Mouse (Mus musculus) heart, postnatal 10 days (tissue): ENCODE results near the gene Chga. TPM values are rescaled to one million over a fixed set of nuclear protein-coding genes. Genes with fewer than 3 reads are reported as not detected.

Experiments
- DNase-seq, 2 experiments: peaks; one replicate each; pipeline ENCODE4 v3.0.0; 2021
- intact Hi-C: fragments of 180-260 bp; cut with DNase I; formaldehyde crosslinking; loops from one replicate; pipeline ENCODE4 v1.15.1; 2025
- total RNA-seq, 2 experiments: library from RNA; stranded (reverse); gene quantifications; 2 replicates each; pipeline ENCODE4 v1.2.3; 2021

Gene Chga
- total RNA-seq = not detected

DNA sequence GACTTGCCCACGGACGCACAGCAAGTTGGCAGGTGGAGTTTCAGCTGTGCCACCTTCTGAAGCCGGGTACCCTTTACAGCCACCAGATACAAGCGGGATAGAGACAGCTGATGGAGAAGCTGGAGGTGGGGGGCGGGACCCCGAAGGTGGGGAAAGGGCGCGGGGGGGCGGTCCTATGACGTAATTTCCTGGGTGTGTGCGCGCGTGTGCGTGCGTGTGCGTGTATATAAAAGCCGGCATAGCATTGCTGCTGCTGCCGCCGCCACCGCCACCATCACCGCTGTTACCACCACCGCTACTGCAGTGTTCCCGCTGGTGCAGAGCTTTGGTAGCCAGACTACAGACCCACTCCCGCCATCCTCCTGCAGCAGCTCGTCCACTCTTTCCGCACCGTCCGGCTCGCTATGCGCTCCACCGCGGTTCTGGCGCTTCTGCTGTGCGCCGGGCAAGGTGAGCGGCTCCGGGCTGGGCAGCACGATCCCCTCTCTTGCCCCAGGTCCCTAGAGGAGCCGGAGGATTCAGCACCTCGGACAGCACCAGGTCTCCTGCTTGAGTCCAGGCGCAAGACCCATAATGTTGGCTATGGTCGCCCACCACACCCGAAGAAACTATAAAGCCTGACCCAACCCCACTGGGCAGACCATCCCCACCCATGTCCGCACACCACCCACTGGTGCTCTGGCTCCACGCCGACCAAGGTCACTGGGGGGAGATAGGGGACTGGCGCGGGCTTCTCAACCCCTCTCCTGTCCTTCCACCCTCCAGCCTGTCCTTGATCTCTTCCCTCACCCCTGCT lies at the start of gene Chga:
Chga (plus strand) TSS at position 249 of the 796 bp plus-strand sequence.
- peak; percentile 77 to 87 for DNase-seq
- intact Hi-C loops = no loop called here

DNA sequence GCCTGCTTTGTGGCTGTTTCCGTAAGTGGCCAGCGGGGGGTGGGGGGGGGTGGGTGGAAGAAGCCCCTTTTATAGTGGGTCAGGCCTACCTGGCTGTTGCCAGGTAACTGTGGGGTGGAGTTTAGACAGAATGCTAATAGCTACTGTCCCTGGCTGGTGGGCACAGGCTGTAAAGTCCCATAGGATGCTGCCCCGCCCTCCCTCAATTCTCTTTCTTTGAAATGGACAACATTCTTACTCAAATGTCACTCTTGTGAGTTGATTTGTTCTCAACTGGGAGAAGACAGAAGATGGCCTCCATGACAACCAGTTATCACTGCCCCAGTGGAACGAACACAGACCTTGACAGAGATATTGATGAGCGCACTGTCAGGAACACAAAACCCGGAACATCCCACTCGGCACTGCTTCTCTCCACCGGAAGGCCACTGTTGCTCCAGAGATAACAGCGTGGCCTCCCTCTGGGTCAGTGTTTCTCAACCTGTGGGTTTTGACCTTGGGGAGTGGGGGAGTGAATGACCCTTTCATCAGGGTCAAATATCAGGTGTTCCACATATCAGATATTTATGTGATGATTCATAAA lies 49.5 kb upstream of the Chga start:
- intact Hi-C loops = no loop called here
- no peak for DNase-seq

DNA sequence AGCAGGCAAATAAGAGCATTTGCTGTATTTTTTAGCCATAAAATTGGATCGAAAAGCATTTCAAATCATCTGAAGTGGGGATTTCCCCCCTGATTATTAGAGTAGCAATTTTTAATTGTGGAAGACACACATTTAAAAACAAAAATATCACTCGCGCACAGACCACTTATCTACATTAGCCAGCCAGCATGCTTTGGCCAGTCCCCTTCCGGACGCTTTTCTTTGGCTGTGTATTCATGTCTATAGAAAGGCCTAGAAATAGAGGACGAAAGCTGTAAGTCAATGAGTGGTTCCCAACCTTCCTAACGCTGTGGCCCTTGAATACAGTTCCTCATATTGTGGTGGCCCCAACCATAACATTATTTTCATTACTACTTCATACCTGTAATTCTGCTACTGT lies 48.8 kb upstream of the Chga start:
- intact Hi-C loops = no loop called here
- no peak for DNase-seq

DNA sequence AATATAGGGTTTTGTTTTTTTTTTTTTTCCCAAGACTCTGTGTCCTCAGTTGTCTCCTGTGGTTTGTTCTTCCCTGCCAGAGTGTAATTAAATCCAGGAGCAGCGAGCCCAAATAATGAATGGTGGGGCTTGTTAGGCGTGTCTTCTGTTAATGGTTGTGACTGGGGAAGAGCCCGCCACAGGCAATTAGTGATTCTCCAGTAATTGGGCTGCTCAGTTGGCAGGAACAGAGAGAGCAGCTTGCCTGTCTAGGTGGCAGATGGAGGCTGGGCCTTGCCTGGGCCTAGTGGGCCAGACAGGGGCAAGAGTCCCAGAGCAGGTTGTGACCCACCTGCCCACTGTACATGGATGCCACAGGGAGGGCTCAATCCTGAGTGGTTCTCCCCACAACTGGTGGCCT lies 43.4 kb upstream of the Chga start:
- DNase-seq = no peak

DNA sequence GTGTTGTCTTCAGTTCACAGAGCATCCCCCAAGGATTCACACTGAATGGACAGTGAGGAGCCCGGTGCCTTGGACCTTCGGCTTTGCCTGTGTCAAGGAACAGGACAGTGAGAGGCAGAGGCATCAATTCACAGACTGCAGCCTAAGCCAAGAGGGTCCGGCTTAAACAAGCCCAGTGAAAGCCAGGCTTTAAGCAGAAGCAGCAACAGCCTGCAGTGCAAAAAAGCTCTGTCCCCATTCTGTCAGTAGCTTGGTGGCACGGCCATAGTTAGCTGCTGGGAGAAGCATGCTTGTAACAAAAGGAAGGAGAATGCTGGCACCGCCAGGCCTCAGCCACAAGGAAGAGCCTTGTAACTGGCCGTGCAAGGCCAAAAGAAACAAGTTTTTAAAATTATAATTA lies 40.6 kb upstream of the Chga start:
- intact Hi-C loops = no loop called here
- DNase-seq = no peak

More for the DNA sequence above, 43.4 kb upstream of the Chga start:
- intact Hi-C loops = no loop called here

DNA sequence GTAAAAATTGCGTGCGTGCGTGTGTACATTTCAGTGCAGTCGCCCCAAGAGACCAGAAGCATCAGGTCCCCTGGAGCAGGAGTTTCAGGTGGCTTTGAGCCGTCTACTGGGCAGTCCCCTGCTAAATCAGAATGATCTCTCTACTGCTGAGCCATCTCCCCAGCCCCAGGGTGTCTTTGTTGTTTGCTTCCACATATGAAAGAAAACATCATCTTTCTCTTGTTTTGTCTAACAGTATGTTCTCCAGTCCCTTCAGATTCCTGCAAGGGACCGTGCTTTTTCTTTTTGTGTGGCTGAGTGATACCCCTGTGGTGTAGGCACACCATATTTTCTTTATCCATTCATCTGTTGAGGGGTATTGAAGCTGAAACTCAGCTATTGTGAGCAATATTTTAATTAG lies 40.0 kb upstream of the Chga start:
- intact Hi-C loops = no loop called here
- no peak for DNase-seq

DNA sequence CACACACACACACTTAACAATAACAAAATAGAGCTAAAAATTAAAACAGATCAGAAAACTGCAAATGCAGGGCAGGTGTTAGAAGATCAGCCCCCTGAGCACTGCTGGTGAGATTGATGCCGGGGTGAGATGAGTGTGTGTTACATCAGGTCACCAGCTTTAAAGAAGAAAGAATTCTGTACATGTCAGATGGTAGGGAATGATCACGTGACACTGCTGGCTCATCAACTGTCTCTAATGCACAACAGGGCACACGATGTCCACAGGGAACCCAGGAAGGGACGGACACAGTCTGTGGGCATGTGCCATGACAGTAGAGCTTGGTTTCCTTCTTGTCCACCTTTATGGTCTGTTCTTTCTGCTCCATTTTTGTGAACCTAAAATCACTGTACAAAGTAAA lies 38.6 kb upstream of the Chga start:
- no peak for DNase-seq
- intact Hi-C loops = no loop called here

DNA sequence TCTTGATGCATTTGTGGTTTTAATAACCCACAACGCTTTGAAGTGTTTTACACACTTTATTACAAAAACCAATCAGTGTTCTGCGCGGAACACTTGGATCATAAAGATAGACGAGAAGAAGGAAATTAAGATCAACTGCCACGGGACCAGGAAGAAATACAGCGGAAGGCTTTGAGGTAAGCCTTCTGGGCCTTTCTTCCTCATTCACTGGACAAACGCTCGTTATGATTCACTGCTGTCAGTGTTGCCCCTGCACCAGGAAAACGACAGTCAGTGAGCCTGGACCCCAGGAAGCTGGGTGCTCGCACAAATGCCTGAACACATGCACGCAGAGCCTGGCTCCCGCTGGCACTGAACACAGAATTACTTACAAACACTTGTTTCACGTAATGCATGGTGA lies 37.1 kb upstream of the Chga start:
- DNase-seq = no peak
- intact Hi-C loops = no loop called here

DNA sequence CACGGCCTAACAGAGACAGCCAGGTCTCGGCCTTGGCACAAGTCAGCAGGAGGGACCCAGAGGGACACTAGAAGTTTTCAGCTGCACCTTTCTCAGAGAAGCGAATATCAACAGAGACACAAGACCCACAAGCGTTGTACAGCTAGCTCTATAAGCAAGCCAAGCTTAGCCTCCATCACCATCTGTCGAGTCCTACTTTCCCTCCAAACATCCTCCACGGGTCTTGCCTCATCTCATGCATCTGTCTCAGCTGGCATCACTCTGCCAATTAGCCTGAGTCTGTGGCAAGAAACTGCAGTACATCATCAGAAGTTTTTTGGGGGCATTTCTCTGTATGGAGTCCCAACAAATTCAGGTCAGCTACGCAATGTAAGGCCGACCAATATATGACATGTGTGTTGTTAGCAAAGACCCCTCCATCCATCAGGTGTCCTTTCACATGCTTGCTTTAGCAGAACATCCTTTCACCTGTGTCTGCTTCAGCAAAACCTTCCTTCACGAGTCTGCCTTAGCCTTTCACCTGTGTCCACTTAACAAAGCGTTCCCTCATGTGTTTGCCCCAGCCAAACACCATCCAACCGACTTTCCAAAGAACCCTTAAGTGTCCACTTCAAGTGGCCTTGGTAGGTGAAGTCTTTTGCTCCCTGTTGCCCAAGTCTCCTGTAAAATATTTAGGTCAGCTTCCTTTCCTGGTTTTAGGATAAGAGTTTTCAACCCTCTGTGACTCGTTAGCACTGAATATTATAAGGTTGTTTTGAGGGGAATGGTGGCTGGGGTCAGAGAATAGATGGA lies 34.6 kb upstream of the Chga start:
- no peak for DNase-seq
- intact Hi-C loops = loop anchor here (5.0 kb wide), 2 partner anchors 187 to 212 kb away; no protein-coding TSS in a partner anchor

DNA sequence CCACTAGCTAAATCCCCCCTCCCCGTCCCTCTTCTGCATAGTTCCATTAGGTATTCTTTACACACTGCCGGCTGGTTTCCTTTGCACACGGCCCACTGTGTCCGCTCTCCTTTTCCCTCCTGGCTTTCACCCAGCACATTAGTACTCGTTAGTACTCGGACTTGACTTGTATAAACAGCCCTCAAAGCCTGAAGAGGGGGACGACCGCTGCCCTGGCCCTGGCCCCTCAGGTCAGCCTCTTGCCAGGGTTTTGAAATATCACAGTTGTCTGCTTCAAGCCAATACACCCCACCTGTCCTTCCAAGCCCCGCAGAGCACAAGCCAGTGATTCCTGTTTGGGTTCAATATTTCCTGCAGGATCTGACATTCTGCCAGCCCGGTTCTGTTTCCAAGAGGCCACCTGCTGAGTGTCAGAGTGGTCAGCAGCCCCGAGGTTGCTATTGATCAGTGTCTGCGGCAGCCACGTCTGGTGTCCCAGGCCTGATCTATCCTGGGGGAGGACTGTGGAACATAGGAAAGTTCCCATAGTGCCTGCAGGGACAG lies 32.9 kb upstream of the Chga start:
- DNase-seq = peak; percentile 20 to 31
- intact Hi-C loops = loop anchor here (5.0 kb wide), 2 partner anchors 185 to 210 kb away; no protein-coding TSS in a partner anchor

DNA sequence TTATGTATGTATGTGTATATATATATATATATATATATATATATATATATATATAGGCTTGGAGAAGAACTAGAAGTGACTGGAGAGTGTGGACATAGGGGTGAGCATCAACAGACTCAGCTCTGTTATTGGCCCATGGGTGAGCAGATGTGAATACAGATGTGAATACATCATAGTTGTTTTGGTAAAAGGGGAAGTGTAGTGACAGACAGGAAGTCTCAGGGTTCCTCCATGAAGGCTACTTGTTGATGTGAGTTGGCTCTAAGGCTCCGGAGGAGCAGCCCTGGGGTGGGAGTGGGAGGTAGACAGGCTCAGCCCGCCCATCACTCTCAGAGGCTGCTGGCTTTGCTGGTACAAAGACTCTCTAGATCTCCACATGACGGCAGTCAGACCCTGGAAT lies 30.6 kb upstream of the Chga start:
- no peak for DNase-seq
- intact Hi-C loops = loop anchor here (5.0 kb wide), 2 partner anchors 183 to 208 kb away; no protein-coding TSS in a partner anchor

DNA sequence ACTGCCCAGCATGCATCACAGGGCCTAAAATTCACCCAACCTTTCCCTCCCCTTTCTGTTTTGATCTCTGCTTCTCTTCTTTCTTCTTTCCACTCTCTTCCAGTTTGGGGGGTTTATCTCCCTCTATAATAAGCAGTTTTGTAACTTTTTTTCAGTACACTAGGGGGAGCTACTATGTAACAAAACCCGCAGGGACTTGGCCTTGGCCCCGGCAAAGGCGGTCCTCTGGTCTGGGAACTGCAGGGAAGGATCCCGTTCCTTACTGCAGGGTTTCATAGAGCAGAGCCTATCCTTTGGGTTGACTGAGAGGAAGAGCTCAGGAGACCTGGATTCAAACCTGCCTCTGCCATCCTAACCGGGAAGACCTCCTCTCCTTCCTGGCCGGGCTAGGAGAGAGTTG lies 30.0 kb upstream of the Chga start:
- intact Hi-C loops = loop anchor here (5.0 kb wide), 2 partner anchors 183 to 208 kb away; no protein-coding TSS in a partner anchor
- DNase-seq = peak; percentile 30 to 57

DNA sequence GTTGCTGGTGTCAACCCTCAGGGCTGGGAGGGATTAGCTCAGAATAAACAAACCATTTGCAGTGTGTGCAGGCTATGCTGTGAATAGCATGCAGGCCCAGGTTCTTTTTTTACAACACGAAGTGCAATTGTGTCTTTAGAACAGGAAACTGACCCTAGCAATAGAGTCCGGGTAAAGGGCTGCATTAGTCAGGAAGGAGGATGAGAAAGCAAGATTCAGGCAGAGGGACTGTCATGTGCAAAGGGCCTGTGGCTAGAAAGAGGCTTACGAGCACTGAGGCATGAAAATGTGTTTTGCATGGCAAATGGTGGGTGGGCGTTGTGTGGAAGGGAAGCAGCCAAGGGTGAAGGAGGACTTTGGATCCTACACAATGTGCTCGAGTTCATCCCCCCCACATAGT lies 26.8 kb upstream of the Chga start:
- intact Hi-C loops = no loop called here

DNA sequence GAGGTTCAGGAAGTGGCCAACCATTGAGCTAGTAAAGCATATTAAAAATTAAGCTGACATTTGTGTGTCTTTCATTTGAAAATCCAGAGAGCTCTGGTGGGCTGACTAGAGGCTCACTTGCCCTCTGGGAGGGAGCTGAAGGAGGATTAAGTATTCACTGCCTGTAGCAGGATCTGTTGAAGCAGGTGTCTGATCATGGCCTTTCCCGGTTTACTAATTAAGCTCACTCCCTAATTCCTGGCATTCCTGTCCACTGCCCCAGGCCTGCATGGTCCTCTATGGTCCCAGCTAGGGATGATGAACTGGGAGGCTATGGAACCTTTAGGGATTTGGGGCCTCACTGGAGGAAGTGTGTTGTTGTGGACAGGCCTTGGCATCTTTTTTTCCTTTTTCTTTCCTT lies 19.0 kb upstream of the Chga start:
- intact Hi-C loops = no loop called here
- no peak for DNase-seq

More for the DNA sequence above, 26.8 kb upstream of the Chga start:
- no peak for DNase-seq

DNA sequence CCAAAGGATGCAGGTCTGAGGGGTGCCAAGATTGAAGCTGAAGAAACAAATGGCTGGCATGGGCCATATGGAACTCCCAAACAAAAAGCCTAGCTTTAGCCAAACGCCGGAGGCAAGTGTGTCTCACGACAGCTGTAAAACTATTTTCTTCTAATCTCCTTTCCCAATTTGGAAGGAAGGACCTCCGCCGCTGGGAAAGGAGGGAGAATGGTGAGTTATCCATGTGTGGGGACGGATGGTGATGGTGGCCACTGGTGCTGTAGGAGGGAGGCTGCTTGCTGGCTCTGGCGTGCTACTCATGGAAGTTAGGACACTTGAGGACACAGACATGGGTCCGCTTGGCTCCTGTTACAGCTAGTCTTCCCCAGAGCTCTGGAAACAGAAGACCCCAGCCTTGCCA lies 14.5 kb upstream of the Chga start:
- no peak for DNase-seq
- intact Hi-C loops = no loop called here

DNA sequence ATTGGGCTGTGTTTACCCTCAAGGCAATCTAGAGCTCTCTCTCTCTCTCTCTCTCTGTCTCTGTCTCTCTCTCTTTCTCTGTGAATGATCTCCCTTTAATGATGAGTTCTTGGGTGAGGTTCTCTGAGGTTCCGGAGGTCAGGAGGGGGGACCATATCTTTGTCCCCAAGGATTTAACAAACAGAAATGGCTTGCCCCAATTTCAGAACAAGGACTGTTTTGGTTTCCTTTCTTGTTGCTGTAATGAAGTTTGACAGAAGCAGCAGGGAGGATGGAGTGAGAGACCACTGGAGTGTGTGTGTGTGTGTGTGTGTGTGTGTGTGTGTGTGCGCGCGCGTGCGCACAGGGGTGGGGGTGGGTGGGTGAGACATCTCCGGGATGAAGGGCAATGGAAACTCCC lies 13.6 kb upstream of the Chga start:
- no peak for DNase-seq
- intact Hi-C loops = no loop called here

DNA sequence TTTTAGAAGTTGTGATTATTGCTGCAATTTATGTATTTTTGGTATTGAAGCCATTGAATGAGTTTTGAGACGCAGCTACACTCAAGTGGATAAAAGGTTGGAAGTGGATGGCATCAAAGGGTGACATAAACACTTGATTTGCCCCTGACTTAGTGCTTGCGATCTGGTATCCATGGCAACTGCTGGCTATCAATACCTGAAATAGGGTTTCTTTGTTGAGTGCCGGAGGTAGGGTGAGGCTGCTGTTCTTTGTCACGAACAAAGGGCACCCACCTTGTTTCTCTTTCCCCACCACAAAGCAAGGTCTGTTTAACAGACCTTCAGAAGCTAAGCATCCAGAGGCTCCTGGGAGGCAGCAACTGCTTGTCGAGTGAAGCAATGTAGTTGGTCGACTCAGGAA lies 9.6 kb upstream of the Chga start:
- DNase-seq = no peak
- intact Hi-C loops = no loop called here

DNA sequence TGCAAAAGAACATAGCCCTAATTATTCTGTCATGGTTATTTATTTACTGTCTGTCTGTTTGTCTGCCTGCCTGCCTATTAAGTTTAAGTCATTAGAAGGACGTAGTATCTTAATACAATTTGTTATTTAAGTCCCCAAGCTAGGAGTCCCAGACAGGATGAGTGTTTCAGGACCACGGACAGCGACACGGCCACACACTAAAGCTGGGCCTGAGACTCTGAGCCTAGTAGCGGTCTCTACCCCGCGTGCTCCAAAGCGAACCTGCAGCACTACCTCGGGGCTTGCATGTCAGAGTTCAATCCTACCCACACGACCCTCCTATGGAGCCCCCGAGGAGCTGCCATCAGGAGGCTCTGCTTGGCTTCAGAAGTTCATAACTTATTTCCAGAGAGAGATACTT lies 4.2 kb upstream of the Chga start:
- DNase-seq = peak; percentile 80 to 87
- intact Hi-C loops = no loop called here

DNA sequence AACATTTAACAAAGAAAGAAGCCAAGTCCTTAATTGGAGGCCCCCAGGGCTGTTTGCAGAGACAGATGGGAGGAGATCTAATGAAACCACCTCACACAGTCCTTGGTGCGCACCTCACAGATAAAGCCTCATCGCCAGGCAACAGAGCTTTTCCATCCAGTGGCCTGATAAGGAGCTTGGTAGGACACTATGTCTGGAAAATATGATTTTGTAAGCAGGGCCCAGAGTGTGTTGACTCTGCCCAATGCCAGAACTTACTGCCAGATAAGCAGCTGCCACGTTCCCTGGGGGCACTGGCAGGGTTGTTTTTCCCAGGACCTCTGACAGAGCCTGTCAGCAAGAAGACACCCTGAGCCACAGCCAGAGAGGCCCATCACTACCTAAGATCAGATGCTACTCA lies 3.6 kb upstream of the Chga start:
- intact Hi-C loops = no loop called here
- no peak for DNase-seq

DNA sequence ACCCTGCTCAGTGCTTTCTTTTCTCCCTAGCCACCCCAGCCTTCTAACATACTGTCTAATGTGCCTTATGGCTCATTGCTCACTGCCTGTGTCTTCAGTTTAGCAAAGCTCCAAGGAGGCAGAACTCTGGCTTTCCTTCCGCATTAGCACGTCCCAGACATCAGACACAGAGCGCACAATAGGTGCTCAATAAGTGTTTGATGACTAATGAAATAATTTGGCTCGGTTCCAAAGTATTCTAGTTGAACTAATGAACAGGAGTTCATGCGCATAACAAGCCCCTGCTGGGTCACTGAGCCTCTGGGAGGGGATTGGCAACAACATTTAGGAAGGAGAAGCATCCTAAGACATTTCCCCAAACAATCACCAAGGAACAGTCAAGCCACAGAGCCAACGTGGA lies 2.8 kb upstream of the Chga start:
- intact Hi-C loops = no loop called here

DNA sequence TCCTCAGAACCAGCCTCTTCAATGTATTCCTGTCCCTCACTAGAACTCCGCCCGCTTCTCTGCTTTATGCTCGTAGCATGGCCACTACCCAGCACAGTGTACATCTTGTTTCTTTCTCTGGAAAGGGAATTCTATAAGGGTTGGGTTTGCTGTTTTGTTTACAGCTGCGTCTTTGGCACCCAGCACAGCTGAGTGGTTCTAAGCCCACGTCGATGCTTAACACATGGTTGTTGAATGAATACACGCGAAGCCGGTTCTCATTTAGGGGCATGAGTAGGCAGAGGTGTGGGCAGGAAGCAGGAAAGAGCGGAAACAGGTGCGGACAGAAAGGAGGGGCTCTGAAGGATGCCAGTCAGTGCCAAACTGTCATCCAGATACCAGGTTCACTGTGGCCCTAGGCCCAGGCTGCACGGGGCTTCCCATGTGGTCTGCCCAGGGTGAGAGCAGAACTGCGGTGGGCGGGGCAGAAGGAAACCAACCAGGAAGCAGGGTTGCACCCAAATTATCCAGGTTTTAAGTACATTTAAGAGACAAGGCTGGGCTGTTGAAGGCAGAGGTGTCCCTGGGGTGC lies 979 bp upstream of the Chga start:
- intact Hi-C loops = no loop called here
- DNase-seq = no peak

More for the DNA sequence above, 2.8 kb upstream of the Chga start:
- DNase-seq = no peak
